Mouse (Mus musculus) kidney, adult 2 months (tissue): Measurements from ENCODE around the gene Pole3. TPM values are rescaled to one million over a fixed set of nuclear protein-coding genes. Genes with fewer than 3 reads are reported as not detected.
A peak's percentile ranks its signal among the peaks of the same experiment; 100 is the strongest.
"Not testable (repeated sequence)": the region's sequence is repeated elsewhere in the genome, so short reads cannot be mapped to it uniquely, and the experiment has no call there.

Experiments
- DNase-seq: peaks from one replicate; pipeline ENCODE4 v3.0.0; 2021
- H3K27ac ChIP-seq: fragments of 200-500 bp; 2 replicates; pipeline ENCODE4 v1.5.1; 2012; ENCODE audit warnings: low read depth, low read length, control low read depth, inconsistent platforms; ENCODE audit not compliant: insufficient read depth
- H3K27me3 ChIP-seq: fragments of 200-500 bp; replicated peaks from 2 replicates; pipeline ENCODE4 v1.6.1; 2012; ENCODE audit warnings: mild to moderate bottlenecking, moderate library complexity, low read length, inconsistent platforms; ENCODE audit not compliant: control insufficient read depth, insufficient read depth
- H3K36me3 ChIP-seq: fragments of 200-500 bp; 2 replicates; pipeline ENCODE4 v1.6.1; 2012; ENCODE audit warnings: mild to moderate bottlenecking, moderate library complexity, low read length, inconsistent platforms; ENCODE audit not compliant: control insufficient read depth, insufficient read depth
- H3K4me1 ChIP-seq: fragments of 200-500 bp; 2 replicates; pipeline ENCODE4 v1.6.1; 2011; ENCODE audit warnings: low read length; ENCODE audit not compliant: control insufficient read depth, insufficient read depth
- H3K4me3 ChIP-seq: fragments of 200-500 bp; 2 replicates; pipeline ENCODE4 v1.5.1; 2011; ENCODE audit warnings: mild to moderate bottlenecking, low read depth, low read length, control low read depth; ENCODE audit not compliant: insufficient read depth
- CTCF ChIP-seq: fragments of 200-500 bp; conservative IDR thresholded peaks from 2 replicates; pipeline ENCODE4 v1.5.1; 2011; ENCODE audit warnings: low read depth, mild to moderate bottlenecking, control low read depth, low read length, moderate library complexity, mixed read lengths; ENCODE audit not compliant: insufficient read depth, insufficient read length
- POLR2A ChIP-seq: fragments of 200-500 bp; IDR thresholded peaks from one replicate; pipeline ENCODE4 v1.6.1; 2011; ENCODE audit warnings: low read depth, low read length, control low read depth
- WGBS: fragments of 180-500 bp; shearing (Covaris S2); methylation state at CpG from one replicate; pipeline ENCODE4 v1.1.7; 2018; 5-methylcytosine and 5-hydroxymethylcytosine counted together
- polyA plus RNA-seq: library from polyadenylated mRNA; depleted of rRNA; stranded (reverse); fragments of >200 nt; gene quantifications from 2 replicates; pipeline ENCODE4 v1.2.3, GENCODE M21; 2012; rRNA removed

The Pole3 gene
- polyA plus RNA-seq, 1 experiment: 19.7 TPM

DNA sequence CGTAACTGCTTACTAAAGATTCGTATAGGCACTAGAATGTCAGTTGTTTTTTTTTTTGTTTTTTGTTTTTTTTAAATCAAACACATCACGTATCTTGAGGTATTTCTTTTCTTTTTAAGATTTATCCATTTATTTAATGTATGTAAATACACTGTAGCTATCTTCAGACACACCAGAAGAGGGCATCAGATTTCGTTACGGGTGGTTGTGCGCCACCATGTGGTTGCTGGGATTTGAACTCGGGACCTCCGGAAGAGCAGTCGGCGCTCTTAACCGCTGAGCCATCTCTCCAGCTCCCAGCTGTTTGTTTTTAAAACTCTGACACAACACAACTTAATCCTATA lies 45.3 kb downstream of the Pole3 start:
- Histone ChIP-seq H3K4me3 (peak overlapping the region; percentile 56), H3K4me1 (peaks cover 17% of the 10 kb centered on the region)
- H3K27me3 ChIP-seq, H3K27ac ChIP-seq, DNase-seq, H3K36me3 ChIP-seq: not testable (repeated sequence)
- TF ChIP-seq CTCF: peak; percentile 33
- WGBS: 9% methylated on average over 11 of the region's 11 CpGs

DNA sequence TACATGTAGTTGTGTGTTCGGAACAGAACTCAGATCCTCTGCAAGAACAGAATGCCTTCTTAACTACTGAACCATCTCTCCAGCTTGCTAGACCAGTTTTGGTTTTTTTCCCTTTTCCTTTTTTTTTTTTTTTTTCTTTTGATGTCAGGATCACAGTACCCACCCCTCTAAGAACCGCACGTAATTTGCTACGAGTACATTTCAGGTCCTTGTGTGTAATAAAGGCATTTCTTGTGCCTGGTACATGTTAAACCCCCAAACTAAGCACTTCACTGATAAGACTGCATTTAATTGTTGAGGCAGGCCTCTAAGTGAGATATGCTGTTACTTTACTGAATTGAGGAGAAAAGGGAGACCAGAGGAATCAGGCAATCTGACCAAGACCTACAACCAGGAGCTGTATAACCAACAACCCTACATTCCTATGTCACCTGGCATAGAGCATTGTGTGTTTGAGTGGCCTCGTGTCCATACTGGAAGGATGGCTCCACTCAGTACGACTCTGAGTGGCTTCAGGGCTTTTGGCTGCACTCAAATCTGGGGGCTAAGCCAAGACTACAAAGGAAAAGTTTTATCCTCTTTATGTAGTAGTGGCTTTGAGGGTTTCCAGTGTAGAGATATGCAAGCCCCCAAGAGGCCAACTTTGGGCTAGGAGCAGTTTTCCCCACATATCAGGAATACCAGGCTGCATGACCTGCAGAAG lies 47.2 kb downstream of the Pole3 start:
- peaks cover 17% of the 10 kb centered on the region for H3K4me1 ChIP-seq
- DNase-seq: no peak
- TF ChIP-seq CTCF: no peak
- no peak for TF ChIP-seq POLR2A
- H3K27me3 ChIP-seq: no peaks in the 10 kb centered on the region
- WGBS: 90% methylated on average over 6 of the region's 6 CpGs
- H3K36me3 ChIP-seq: no peaks in the 10 kb centered on the region
- no peak overlapping the region for H3K4me3 ChIP-seq
- no peak overlapping the region for H3K27ac ChIP-seq

GRCm38 (mm10) chr4:62475793-62476192 lies 49.1 kb downstream of the Pole3 start:
- peaks cover 17% of the 10 kb centered on the region for H3K4me1 ChIP-seq
- no peaks in the 10 kb centered on the region for H3K27me3 ChIP-seq
- no peaks in the 10 kb centered on the region for H3K36me3 ChIP-seq
- no peak overlapping the region for H3K27ac ChIP-seq
- WGBS: 55% methylated on average over 6 of the region's 6 CpGs
- TF ChIP-seq CTCF (no peak), POLR2A (no peak)
- no peak for DNase-seq
- no peak overlapping the region for H3K4me3 ChIP-seq

DNA sequence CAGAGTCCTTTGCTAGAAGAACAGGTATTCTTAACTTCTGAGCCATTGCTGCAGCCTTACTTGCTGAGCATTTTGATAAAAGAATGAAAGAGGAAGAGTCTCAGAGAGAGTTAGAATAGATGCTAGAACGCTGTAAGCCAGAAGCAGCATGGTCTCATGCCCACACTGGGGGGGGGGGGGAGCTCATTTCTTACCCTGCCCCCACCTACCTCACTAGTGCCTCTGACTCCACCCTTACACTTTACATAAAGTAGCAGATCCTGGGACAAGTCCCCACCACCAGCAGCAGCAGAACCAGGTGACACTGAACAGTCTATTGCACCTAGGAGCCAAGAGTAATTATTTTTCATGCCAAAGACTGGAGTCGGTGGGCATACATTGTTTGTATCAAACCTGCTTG lies 49.7 kb downstream of the Pole3 start:
- DNase-seq: no peak
- H3K4me3 ChIP-seq: no peak overlapping the region
- TF ChIP-seq CTCF (no peak), POLR2A (no peak)
- WGBS: 67% methylated on average over 2 of the region's 2 CpGs
- H3K27me3 ChIP-seq: no peaks in the 10 kb centered on the region
- peaks cover 14% of the 10 kb centered on the region for H3K4me1 ChIP-seq
- H3K27ac ChIP-seq: no peak overlapping the region
- H3K36me3 ChIP-seq: no peaks in the 10 kb centered on the region

Other genes starting within 250 kb of the Pole3 start
- 32.2 and 36.6 TPM in 2 replicates for gene Fkbp15, start 164.5 kb downstream of the Pole3 start, polyA plus RNA-seq
- 69.1 and 78.3 TPM in 2 replicates for gene Slc31a1, start 164.3 kb downstream of the Pole3 start, polyA plus RNA-seq
- gene Cdc26, start 116.4 kb downstream of the Pole3 start, polyA plus RNA-seq: 25.3 and 31.7 TPM in 2 replicates
- 10.4 and 10.9 TPM in 2 replicates for gene Prpf4, start 116.3 kb downstream of the Pole3 start, polyA plus RNA-seq
- gene Rnf183, start 89.8 kb downstream of the Pole3 start, polyA plus RNA-seq: 180 and 248 TPM in 2 replicates
- gene Wdr31, start 54.2 kb downstream of the Pole3 start, polyA plus RNA-seq: 10.5 and 12.3 TPM in 2 replicates
- 51.1 and 52.4 TPM in 2 replicates for gene Bspry, start 45.0 kb downstream of the Pole3 start, polyA plus RNA-seq
- 23.7 and 24.0 TPM in 2 replicates for gene Hdhd3, start 21.6 kb downstream of the Pole3 start, polyA plus RNA-seq
- gene Alad, start 5.2 kb downstream of the Pole3 start, polyA plus RNA-seq: 194 and 206 TPM in 2 replicates
- gene 4933430I17Rik, start 301 bp upstream of the Pole3 start, polyA plus RNA-seq: 0.17 and 0.20 TPM in 2 replicates
- gene Rgs3, start 34.8 kb upstream of the Pole3 start, polyA plus RNA-seq: 43.1 and 43.5 TPM in 2 replicates